Mouse (Mus musculus) testis, adult 2 months (tissue): ENCODE results near the gene Lonp2.

Source experiments
- CTCF ChIP-seq: fragments of 200-500 bp; IDR thresholded peaks from 2 replicates; pipeline ENCODE4 v1.5.1; 2012; ENCODE audit warnings: low read depth, mild to moderate bottlenecking, inconsistent platforms, low read length, moderate library complexity; ENCODE audit not compliant: control insufficient read depth, insufficient read depth, insufficient replicate concordance
- POLR2A ChIP-seq: fragments of 200-500 bp; IDR thresholded peaks from 2 replicates; pipeline ENCODE4 v1.6.1; 2012; ENCODE audit warnings: low read depth, mild to moderate bottlenecking, inconsistent platforms, low read length, moderate library complexity; ENCODE audit not compliant: control insufficient read depth

DNA sequence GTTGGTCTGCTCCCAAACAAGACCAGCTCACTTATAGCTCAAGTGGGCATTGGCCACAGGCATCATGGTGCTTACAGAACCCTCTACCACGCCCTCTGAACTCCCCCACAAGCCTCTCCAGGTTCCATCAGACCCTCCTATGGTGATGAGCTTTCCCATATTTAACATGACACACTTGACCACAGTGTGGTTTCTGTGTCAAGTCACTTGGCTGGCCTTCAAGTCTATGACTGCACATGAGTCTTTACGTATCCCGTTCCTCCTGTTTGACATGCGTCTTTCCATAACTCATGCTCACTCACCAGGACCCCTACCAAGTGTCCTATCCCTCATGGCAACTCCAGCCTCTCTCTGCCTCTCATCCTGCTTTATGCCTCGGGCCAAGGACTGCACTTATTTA is 28.2 kb upstream of the Lonp2 start:
- no peak for TF ChIP-seq CTCF
- TF ChIP-seq POLR2A = no peak
